Mouse (Mus musculus): ENCODE measurements around the gene Gabrb1. TPM values are rescaled to one million over a fixed set of nuclear protein-coding genes. Genes with fewer than 3 reads are reported as not detected.
"Not testable (repeated sequence)": the region's sequence is repeated elsewhere in the genome, so short reads cannot be mapped to it uniquely, and the experiment has no call there.

Gene Gabrb1
- polyA plus RNA-seq, 1 experiment from 2014 or later, result 0.01 TPM

- Histone ChIP-seq H3K27me3 (replicated peaks) (no peaks in the 10 kb centered on the region), H3K9me3 (replicated peaks) (no peaks in the 10 kb centered on the region), H3K4me2 (no peak overlapping the region), H3K4me3 (no peak overlapping the region), H3K9ac (no peak overlapping the region), H3K27ac (no peak overlapping the region), H3K4me1 (no peaks in the 10 kb centered on the region), H3K36me3 (no peaks in the 10 kb centered on the region)
- WGBS (ENCODE audit: insufficient replicate concordance), result 70% methylated on average over 6 of the region's 6 CpGs
- ATAC-seq, result no peak
These were observed 410.9 kb downstream of the Gabrb1 start for GRCm38 (mm10) chr5:72068826-72069225.

GRCm38 (mm10) chr5:72069398-72069797 lies 411.5 kb downstream of the Gabrb1 start:
- not testable (repeated sequence) for H3K9me3 ChIP-seq (replicated peaks); H3K9ac ChIP-seq; H3K27me3 ChIP-seq (replicated peaks); H3K27ac ChIP-seq; H3K36me3 ChIP-seq; H3K4me1 ChIP-seq; ATAC-seq; H3K4me2 ChIP-seq; H3K4me3 ChIP-seq
- WGBS (ENCODE audit: insufficient replicate concordance), result 77% methylated on average over 7 of the region's 7 CpGs

GRCm38 (mm10) chr5:72076781-72077180 lies 418.9 kb downstream of the Gabrb1 start:
- no peaks in the 10 kb centered on the region for H3K27me3 ChIP-seq (replicated peaks)
- 81% methylated on average over 6 of the region's 6 CpGs for WGBS (ENCODE audit: insufficient replicate concordance)
- H3K27ac ChIP-seq, result no peak overlapping the region
- no peak overlapping the region for H3K4me2 ChIP-seq
- H3K4me1 ChIP-seq, result no peaks in the 10 kb centered on the region
- 0 out of 2 replicates have a peak, but pooled peaks cover 3% of the 10 kb centered on the region for H3K9me3 ChIP-seq (replicated peaks)
- no peak overlapping the region for H3K9ac ChIP-seq
- H3K4me3 ChIP-seq, result no peak overlapping the region
- no peak for ATAC-seq
- no peaks in the 10 kb centered on the region for H3K36me3 ChIP-seq

- H3K36me3 ChIP-seq, result no peaks in the 10 kb centered on the region
- no peak overlapping the region for H3K9ac ChIP-seq
These were observed 428.6 kb downstream of the Gabrb1 start for GRCm38 (mm10) chr5:72086518-72086917.

GRCm38 (mm10) chr5:72094582-72094981 lies 436.7 kb downstream of the Gabrb1 start:
- Histone ChIP-seq H3K9ac (no peak overlapping the region), H3K4me1 (no peaks in the 10 kb centered on the region), H3K36me3 (no peaks in the 10 kb centered on the region), H3K27ac (no peak overlapping the region), H3K4me2 (no peak overlapping the region), H3K4me3 (no peak overlapping the region), H3K9me3 (replicated peaks) (no peaks in the 10 kb centered on the region), H3K27me3 (replicated peaks) (no peaks in the 10 kb centered on the region)
- ATAC-seq, result no peak
- WGBS (ENCODE audit: insufficient replicate concordance), result 50% methylated on average over 7 of the region's 7 CpGs

More at GRCm38 (mm10) chr5:72086518-72086917, 428.6 kb downstream of the Gabrb1 start:
- H3K4me3 ChIP-seq, result no peak overlapping the region
- no peak overlapping the region for H3K27ac ChIP-seq
- H3K4me2 ChIP-seq, result no peak overlapping the region
- H3K4me1 ChIP-seq, result no peaks in the 10 kb centered on the region
- no peaks in the 10 kb centered on the region for H3K27me3 ChIP-seq (replicated peaks)
- no peaks in the 10 kb centered on the region for H3K9me3 ChIP-seq (replicated peaks)
- 79% methylated on average over 1 of the region's 1 CpGs for WGBS (ENCODE audit: insufficient replicate concordance)
- 0 out of 2 replicates have a peak, but pooled peaks have one; percentile 32 for ATAC-seq

- Histone ChIP-seq H3K4me1 (no peaks in the 10 kb centered on the region), H3K36me3 (no peaks in the 10 kb centered on the region), H3K9me3 (replicated peaks) (no peaks in the 10 kb centered on the region), H3K27me3 (replicated peaks) (no peaks in the 10 kb centered on the region), H3K4me2 (no peak overlapping the region), H3K27ac (no peak overlapping the region), H3K4me3 (no peak overlapping the region), H3K9ac (no peak overlapping the region)
- WGBS (ENCODE audit: insufficient replicate concordance), result 65% methylated on average over 2 of the region's 2 CpGs
- ATAC-seq, result no peak
These were observed 437.1 kb downstream of the Gabrb1 start for GRCm38 (mm10) chr5:72095015-72095414.

- no peak overlapping the region for H3K27ac ChIP-seq
- no peaks in the 10 kb centered on the region for H3K27me3 ChIP-seq (replicated peaks)
- WGBS (ENCODE audit: insufficient replicate concordance), result 57% methylated on average over 7 of the region's 7 CpGs
- no peaks in the 10 kb centered on the region for H3K9me3 ChIP-seq (replicated peaks)
- H3K4me3 ChIP-seq, result no peak overlapping the region
- no peak overlapping the region for H3K4me2 ChIP-seq
- no peaks in the 10 kb centered on the region for H3K4me1 ChIP-seq
- no peaks in the 10 kb centered on the region for H3K36me3 ChIP-seq
- ATAC-seq, result no peak
- H3K9ac ChIP-seq, result no peak overlapping the region
These were observed 446.5 kb downstream of the Gabrb1 start for GRCm38 (mm10) chr5:72104274-72104921.

- Histone ChIP-seq H3K27me3 (replicated peaks) (no peaks in the 10 kb centered on the region), H3K36me3 (no peaks in the 10 kb centered on the region), H3K9ac (no peak overlapping the region), H3K4me2 (no peak overlapping the region), H3K4me3 (no peak overlapping the region), H3K9me3 (replicated peaks) (no peaks in the 10 kb centered on the region), H3K4me1 (no peaks in the 10 kb centered on the region), H3K27ac (no peak overlapping the region)
- ATAC-seq, result no peak
- WGBS (ENCODE audit: insufficient replicate concordance), result 63% methylated on average over 6 of the region's 6 CpGs
These were observed 464.6 kb downstream of the Gabrb1 start for GRCm38 (mm10) chr5:72122414-72123037.

- Histone ChIP-seq H3K9ac (no peak overlapping the region), H3K4me3 (no peak overlapping the region), H3K9me3 (replicated peaks) (no peaks in the 10 kb centered on the region), H3K36me3 (no peaks in the 10 kb centered on the region), H3K4me2 (no peak overlapping the region), H3K27ac (no peak overlapping the region), H3K27me3 (replicated peaks) (no peaks in the 10 kb centered on the region), H3K4me1 (no peaks in the 10 kb centered on the region)
- 69% methylated on average over 4 of the region's 4 CpGs for WGBS (ENCODE audit: insufficient replicate concordance)
- ATAC-seq, result no peak
These were observed 468.8 kb downstream of the Gabrb1 start for GRCm38 (mm10) chr5:72126681-72127080.

GRCm38 (mm10) chr5:72133906-72134305 lies 476.0 kb downstream of the Gabrb1 start:
- no peaks in the 10 kb centered on the region for H3K9me3 ChIP-seq (replicated peaks)
- no peak overlapping the region for H3K4me2 ChIP-seq
- no peaks in the 10 kb centered on the region for H3K4me1 ChIP-seq
- 51% methylated on average over 2 of the region's 2 CpGs for WGBS (ENCODE audit: insufficient replicate concordance)
- no peaks in the 10 kb centered on the region for H3K27me3 ChIP-seq (replicated peaks)
- H3K27ac ChIP-seq, result no peak overlapping the region
- no peak overlapping the region for H3K9ac ChIP-seq
- no peak overlapping the region for H3K4me3 ChIP-seq
- no peaks in the 10 kb centered on the region for H3K36me3 ChIP-seq
- no peak for ATAC-seq

- H3K27ac ChIP-seq, result no peak overlapping the region
- H3K4me3 ChIP-seq, result no peak overlapping the region
- whole genome bisulfite sequencing (ENCODE audit: insufficient replicate concordance), result 70% methylated on average over 7 of the region's 7 CpGs
- no peaks in the 10 kb centered on the region for H3K9me3 ChIP-seq (replicated peaks)
- no peaks in the 10 kb centered on the region for H3K4me1 ChIP-seq
- no peak overlapping the region for H3K4me2 ChIP-seq
- no peaks in the 10 kb centered on the region for H3K27me3 ChIP-seq (replicated peaks)
- no peak overlapping the region for H3K9ac ChIP-seq
- H3K36me3 ChIP-seq, result no peaks in the 10 kb centered on the region
- no peak for ATAC-seq
These were observed 480.3 kb downstream of the Gabrb1 start for GRCm38 (mm10) chr5:72138256-72138655.

GRCm38 (mm10) chr5:72139619-72140018 lies 481.7 kb downstream of the Gabrb1 start:
- Histone ChIP-seq H3K36me3 (no peaks in the 10 kb centered on the region), H3K9ac (no peak overlapping the region), H3K4me1 (no peaks in the 10 kb centered on the region), H3K4me2 (no peak overlapping the region), H3K27ac (no peak overlapping the region), H3K9me3 (replicated peaks) (no peaks in the 10 kb centered on the region), H3K4me3 (no peak overlapping the region), H3K27me3 (replicated peaks) (no peaks in the 10 kb centered on the region)
- WGBS (ENCODE audit: insufficient replicate concordance), result 76% methylated on average over 1 of the region's 1 CpGs
- ATAC-seq, result no peak
